Mouse (Mus musculus): ENCODE data around the gene Zfand3. TPM values are rescaled to one million over a fixed set of nuclear protein-coding genes. Genes with fewer than 3 reads are reported as not detected.

Zfand3 gene
- 100 to 1,000 TPM in 1 of 2 experiments, 10 to 100 TPM in 1; 99.7 to 103 TPM for total RNA-seq (2021)
- long read RNA-seq, experiment 1, transcript Zfand3-204 (5 exons, 3,489 nt) = minor isoform, 6 of 25 reads
- long read RNA-seq, experiment 1, transcript Zfand3-202 (6 exons, 3,039 nt) = major isoform, 8 of 25 reads
- long read RNA-seq, experiment 1, partial matches to known transcripts = 5 of 25 reads
- long read RNA-seq, experiment 1, other reads (novel, unspliced or antisense) = 5 of 25 reads
- long read RNA-seq, experiment 2, partial matches to known transcripts = 2 of 14 reads
- long read RNA-seq, experiment 2, other reads (novel, unspliced or antisense) = 9 of 14 reads

GRCm38 (mm10) chr17:30004203-30005102, at the start of gene Zfand3:
Gene Zfand3, plus strand, starts transcription at chr17:30004733.
- Histone ChIP-seq H3K4me3 (peak within 1 kb of the TSS; percentile 65), H3K27ac (peak within 1 kb of the TSS; percentile 98)
- TF ChIP-seq CTCF (IDR thresholded peaks at IDR 0.05) = no peak
- DNase-seq (ENCODE audit: extremely low spot score in 1 of 2, low spot score in 2 of 2) = peak; percentile 92 to 95
- intact Hi-C loops (cut with DNase I) = loop anchor here (5.0 to 10.0 kb wide), 4 partner anchors 103 to 570 kb away; partner anchors contain the start of gene Btbd9

GRCm38 (mm10) chr17:29955880-29956279, 48.7 kb upstream of the Zfand3 start:
- intact Hi-C loops (cut with DNase I) = no loop called here
- DNase-seq (ENCODE audit: extremely low spot score in 1 of 2, low spot score in 2 of 2) = no peak
- Histone ChIP-seq H3K4me3 (no peak overlapping the region), H3K27ac (no peak overlapping the region)
- no peak for TF ChIP-seq CTCF (IDR thresholded peaks at IDR 0.05)

GRCm38 (mm10) chr17:29963730-29964259, 40.7 kb upstream of the Zfand3 start:
- no peak overlapping the region for H3K4me3 ChIP-seq
- no peak for DNase-seq (ENCODE audit: extremely low spot score in 1 of 2, low spot score in 2 of 2)
- TF ChIP-seq CTCF (IDR thresholded peaks at IDR 0.05) = no peak
- intact Hi-C loops (cut with DNase I) = no loop called here
- H3K27ac ChIP-seq = no peak overlapping the region

GRCm38 (mm10) chr17:29965506-29965905, 39.0 kb upstream of the Zfand3 start:
- DNase-seq (ENCODE audit: extremely low spot score in 1 of 2, low spot score in 2 of 2) = no peak
- intact Hi-C loops (cut with DNase I) = no loop called here

DNA sequence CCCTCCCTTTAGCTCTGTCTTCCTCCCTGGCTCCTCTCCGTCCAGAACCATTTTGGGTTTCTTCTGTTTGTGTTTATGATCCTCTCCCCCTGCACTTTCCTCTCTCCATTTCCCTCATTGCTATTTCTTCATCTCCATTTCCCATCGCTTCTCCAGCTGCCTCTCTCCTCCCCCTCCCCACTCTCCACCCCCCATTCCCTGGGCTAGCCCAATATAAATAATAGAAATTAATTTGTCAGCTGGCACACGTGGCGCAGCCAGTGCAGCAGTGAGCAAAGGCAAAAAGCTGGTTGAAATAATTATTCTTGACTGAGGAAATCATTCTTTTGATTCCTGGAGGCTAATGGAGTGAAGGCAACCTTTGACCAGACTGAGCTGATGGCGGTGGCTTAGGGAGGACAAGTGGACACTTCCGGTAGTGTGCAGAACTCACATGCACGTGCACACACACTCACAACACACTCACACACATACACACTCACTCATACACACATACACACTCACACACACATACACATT, 34.4 kb upstream of the Zfand3 start, which contains the start of gene Mdga1:
TSS of gene Mdga1 (minus strand) at position 51 of the 519 bp plus-strand sequence.
- no peak within 1 kb of the TSS for H3K4me3 ChIP-seq
- no peak for TF ChIP-seq CTCF (IDR thresholded peaks at IDR 0.05)
- DNase-seq (ENCODE audit: extremely low spot score in 1 of 2, low spot score in 2 of 2) = no peak
- H3K27ac ChIP-seq = no peak within 1 kb of the TSS
- intact Hi-C loops (cut with DNase I) = no loop called here

More at GRCm38 (mm10) chr17:29965506-29965905, 39.0 kb upstream of the Zfand3 start:
- no peak overlapping the region for H3K27ac ChIP-seq
- no peak overlapping the region for H3K4me3 ChIP-seq
- no peak for TF ChIP-seq CTCF (IDR thresholded peaks at IDR 0.05)

GRCm38 (mm10) chr17:29971761-29972432, 32.6 kb upstream of the Zfand3 start:
- Histone ChIP-seq H3K27ac (no peak overlapping the region), H3K4me3 (no peak overlapping the region)
- DNase-seq (ENCODE audit: extremely low spot score in 1 of 2, low spot score in 2 of 2) = no peak
- TF ChIP-seq CTCF (IDR thresholded peaks at IDR 0.05) = no peak
- intact Hi-C loops (cut with DNase I) = no loop called here

DNA sequence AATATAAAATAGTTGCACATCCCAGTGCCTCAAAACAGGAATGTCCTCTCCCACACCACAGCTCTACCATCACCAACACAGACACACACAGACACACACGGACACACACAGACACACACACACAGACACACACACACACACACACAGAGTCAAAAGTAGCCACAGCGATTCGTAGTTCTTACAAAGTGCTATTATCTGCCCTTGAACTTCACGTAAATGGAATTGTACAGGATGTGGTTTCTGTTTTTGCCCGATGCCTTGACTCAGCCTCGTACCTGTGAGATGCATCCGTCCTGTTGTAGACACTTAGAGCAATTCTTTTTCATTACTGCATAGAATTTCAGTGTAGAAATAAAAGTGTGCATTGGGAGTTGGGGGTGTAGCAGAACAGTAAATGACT, 31.3 kb upstream of the Zfand3 start:
- no peak overlapping the region for H3K4me3 ChIP-seq
- intact Hi-C loops (cut with DNase I) = no loop called here
- no peak overlapping the region for H3K27ac ChIP-seq
- no peak for TF ChIP-seq CTCF (IDR thresholded peaks at IDR 0.05)
- DNase-seq (ENCODE audit: extremely low spot score in 1 of 2, low spot score in 2 of 2) = no peak

GRCm38 (mm10) chr17:29975731-29976130, 28.8 kb upstream of the Zfand3 start:
- Histone ChIP-seq H3K27ac (peak overlapping the region; percentile 16; the same call in 1 of the 2 replicates), H3K4me3 (no peak overlapping the region)
- DNase-seq (ENCODE audit: extremely low spot score in 1 of 2, low spot score in 2 of 2) = peak; percentile 83 to 94
- intact Hi-C loops (cut with DNase I) = loop anchor here (1.0 to 5.0 kb wide), 4 partner anchors 48 to 479 kb away; no protein-coding TSS in a partner anchor
- TF ChIP-seq CTCF (IDR thresholded peaks at IDR 0.05) = peak; percentile 99

- DNase-seq (ENCODE audit: extremely low spot score in 1 of 2, low spot score in 2 of 2) = no peak
- H3K27ac ChIP-seq = no peak overlapping the region
- TF ChIP-seq CTCF (IDR thresholded peaks at IDR 0.05) = no peak
- no peak overlapping the region for H3K4me3 ChIP-seq
- intact Hi-C loops (cut with DNase I) = loop anchor here (5.0 kb wide), 1 partner anchor 218 kb away; no protein-coding TSS in a partner anchor
These were observed 25.5 kb upstream of the Zfand3 start for GRCm38 (mm10) chr17:29979020-29979419.

DNA sequence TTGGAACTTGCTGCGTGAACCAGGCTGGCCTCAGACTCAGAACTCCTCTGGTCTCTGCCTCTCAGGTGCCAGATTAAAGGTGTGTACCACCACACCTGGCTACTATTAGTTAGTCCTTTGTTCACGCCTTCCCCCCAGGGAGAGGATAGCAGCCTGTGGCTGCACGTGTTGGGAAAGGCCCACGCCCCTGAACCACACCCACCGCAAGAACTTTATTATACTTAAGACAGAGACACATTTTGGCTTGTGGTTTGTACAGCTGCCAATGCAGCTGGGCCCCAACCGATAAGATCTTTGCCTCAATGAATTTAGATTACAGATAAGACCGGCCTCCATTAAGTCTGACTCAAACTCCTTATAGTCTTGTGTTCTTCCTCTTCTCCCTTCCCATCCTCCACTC, 24.7 kb upstream of the Zfand3 start:
- Histone ChIP-seq H3K27ac (no peak overlapping the region), H3K4me3 (no peak overlapping the region)
- no peak for TF ChIP-seq CTCF (IDR thresholded peaks at IDR 0.05)
- DNase-seq (ENCODE audit: extremely low spot score in 1 of 2, low spot score in 2 of 2) = no peak
- intact Hi-C loops (cut with DNase I) = loop anchor here (5.0 kb wide), 1 partner anchor 217 kb away; no protein-coding TSS in a partner anchor

DNA sequence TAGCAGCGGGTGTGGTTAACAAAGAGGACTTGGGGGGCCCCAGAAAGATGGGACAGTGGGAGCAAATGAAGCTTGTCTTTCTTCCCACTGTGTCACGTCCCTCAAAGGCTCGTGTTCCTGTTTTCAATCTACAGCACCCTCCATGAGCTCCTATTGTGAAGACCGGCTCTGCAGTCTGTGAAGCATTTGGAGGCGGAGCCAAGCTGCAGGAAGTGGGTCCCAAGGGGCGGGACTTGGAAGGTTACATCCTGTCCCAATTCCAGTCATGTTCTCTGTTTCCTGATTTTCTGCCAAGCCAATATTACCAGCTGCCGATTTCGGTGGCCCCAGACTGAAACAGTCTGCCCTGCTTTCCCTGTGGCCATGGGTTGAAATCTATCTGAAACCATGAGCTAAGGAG, 23.0 kb upstream of the Zfand3 start:
- Histone ChIP-seq H3K27ac (no peak overlapping the region), H3K4me3 (no peak overlapping the region)
- TF ChIP-seq CTCF (IDR thresholded peaks at IDR 0.05) = no peak
- no peak for DNase-seq (ENCODE audit: extremely low spot score in 1 of 2, low spot score in 2 of 2)
- intact Hi-C loops (cut with DNase I) = no loop called here
